ENCODE assay signal across 36 mouse cellular contexts in genomic region chr6:34872871-34873270, GRCm38 (mm10). TPM values are rescaled to one million over a fixed set of nuclear protein-coding genes. Genes with fewer than 3 reads are reported as not detected.
DNase-seq lines count a peak whose midpoint lies in the region; ATAC-seq and TF ChIP-seq lines count a peak whose summit lies in the region.
"Had no signal": no experiment of that assay in that cellular context is flagged by ENCODE, and none has a peak within 500 bp of the region (broad histone marks: within the 10 kb centered on the region; RNA-seq: fewer than 3 reads in every experiment).

No protein-coding gene starts in this region.

- TF ChIP-seq POLR2A in heart, adult 2 months (IDR thresholded peaks at IDR 0.05; ENCODE audit: insufficient read depth, low read depth, low read length), result no peak

- no peaks in the 10 kb centered on the region for H3K9me3 ChIP-seq in limb, embryonic 11.5 days (ENCODE audit: control insufficient read depth, low read length)
- no peaks in the 10 kb centered on the region for H3K9me3 ChIP-seq in limb, embryonic 10.5 days (replicated peaks)
- H3K9me3 ChIP-seq in midbrain, embryonic 10.5 days (replicated peaks), result no peaks in the 10 kb centered on the region
- H3K9me3 ChIP-seq in midbrain, embryonic 15.5 days, result no peaks in the 10 kb centered on the region
- H3K9me3 ChIP-seq: embryonic facial prominence, embryonic 10.5 days; heart, embryonic 15.5 days; neural tube, embryonic 13.5 days had no signal

- no peak for TF ChIP-seq EP300 in heart, adult 2 months (IDR thresholded peaks at IDR 0.05; ENCODE audit: insufficient read depth, low read depth, low read length)

- peaks cover 50% of the 10 kb centered on the region for H3K4me1 ChIP-seq in heart, adult 2 months (ENCODE audit: control insufficient read depth, insufficient read depth, low read length)
- peaks cover 6% of the 10 kb centered on the region for H3K4me1 ChIP-seq in limb, embryonic 11.5 days (ENCODE audit: control insufficient read depth, insufficient read depth, low read length)
- H3K4me1 ChIP-seq in limb, embryonic 10.5 days, result peaks cover 15% of the 10 kb centered on the region
- peaks cover 28% of the 10 kb centered on the region for H3K4me1 ChIP-seq in midbrain, embryonic 10.5 days
- peaks cover 14% of the 10 kb centered on the region for H3K4me1 ChIP-seq in midbrain, embryonic 15.5 days

- no peak overlapping the region for H3K4me3 ChIP-seq in heart, adult 2 months
- no peak overlapping the region for H3K4me3 ChIP-seq in limb, embryonic 11.5 days (ENCODE audit: low read depth, low read length)
- no peak overlapping the region for H3K4me3 ChIP-seq in limb, embryonic 10.5 days
- H3K4me3 ChIP-seq in midbrain, embryonic 10.5 days, result no peak overlapping the region
- H3K4me3 ChIP-seq in midbrain, embryonic 15.5 days, result no peak overlapping the region
- H3K4me3 ChIP-seq: embryonic facial prominence, embryonic 10.5 days; heart, embryonic 15.5 days; myocyte; neural tube, embryonic 13.5 days had no signal

- H3K27ac ChIP-seq in heart, adult 2 months, result peak overlapping the region; percentile 99
- H3K27ac ChIP-seq in limb, embryonic 11.5 days (replicated peaks; ENCODE audit: low read depth, low read length), result no peak overlapping the region
- H3K27ac ChIP-seq in limb, embryonic 10.5 days, result no peak overlapping the region
- H3K27ac ChIP-seq in midbrain, embryonic 10.5 days (replicated peaks), result no peak overlapping the region
- H3K27ac ChIP-seq in midbrain, embryonic 15.5 days, result no peak overlapping the region
- H3K27ac ChIP-seq: embryonic facial prominence, embryonic 10.5 days; hindbrain, postnatal 0 days; neural tube, embryonic 13.5 days had no signal

- DNase-seq in heart, adult 2 months, result no peak
- no peak for DNase-seq in heart, postnatal 14 days
- peak; percentile 17 for DNase-seq in limb, embryonic 11.5 days (ENCODE audit: low spot score)
- no peak for DNase-seq in limb, embryonic 10.5 days (ENCODE audit: low spot score)
- peak; percentile 11 for DNase-seq in midbrain, embryonic 10.5 days (ENCODE audit: low spot score)
- no peak for DNase-seq in yolk sac, embryonic 10.5 days (ENCODE audit: low spot score)
- DNase-seq: adrenal gland, adult 2 months; cerebellum, adult 11-12 months; cerebellum, postnatal 10 days; forebrain, postnatal 0 days; kidney, adult 11 months; left cerebral cortex, postnatal 4 days; lung, postnatal 14 days; right cerebral cortex, postnatal 4 days; thymus, adult 18-20 months; thymus, postnatal 36 days had no signal

- H3K9ac ChIP-seq in heart, adult 2 months (ENCODE audit: low read depth, low read length), result peak overlapping the region; percentile 13; the same call in 1 of the 2 replicates
- no peak overlapping the region for H3K9ac ChIP-seq in limb, embryonic 11.5 days (ENCODE audit: low read length)
- H3K9ac ChIP-seq in midbrain, embryonic 15.5 days, result no peak overlapping the region
- H3K9ac ChIP-seq: forebrain, postnatal 0 days; heart, embryonic 15.5 days; neural tube, embryonic 13.5 days had no signal

- H3K79me2 ChIP-seq in heart, adult 2 months (replicated peaks; ENCODE audit: control insufficient read depth, insufficient read depth, low read length), result no peaks in the 10 kb centered on the region

- no peak for ATAC-seq in limb, embryonic 11.5 days (ENCODE audit: insufficient number of reproducible peaks, low FRiP score, low TSS enrichment, low read depth)
- ATAC-seq in midbrain, embryonic 15.5 days (replicated peaks), result no peak
- ATAC-seq: forebrain, postnatal 0 days; hindbrain, postnatal 0 days; midbrain, embryonic 16.5 days had no signal

- no peak overlapping the region for H3K4me2 ChIP-seq in limb, embryonic 11.5 days (ENCODE audit: low read depth, severe bottlenecking)
- no peak overlapping the region for H3K4me2 ChIP-seq in midbrain, embryonic 15.5 days
- H3K4me2 ChIP-seq: heart, embryonic 15.5 days; neural tube, embryonic 13.5 days had no signal

- no peaks in the 10 kb centered on the region for H3K27me3 ChIP-seq in heart, adult 2 months (ENCODE audit: control insufficient read depth, insufficient read depth, low read length)
- H3K27me3 ChIP-seq in limb, embryonic 11.5 days (ENCODE audit: control insufficient read depth, insufficient read depth, low read length), result no peaks in the 10 kb centered on the region
- H3K27me3 ChIP-seq in limb, embryonic 10.5 days (ENCODE audit: low read depth, poor library complexity, severe bottlenecking), result no peaks in the 10 kb centered on the region
- H3K27me3 ChIP-seq in midbrain, embryonic 10.5 days (ENCODE audit: low read depth, poor library complexity, severe bottlenecking), result no peaks in the 10 kb centered on the region
- no peaks in the 10 kb centered on the region for H3K27me3 ChIP-seq in midbrain, embryonic 15.5 days (replicated peaks)
- H3K27me3 ChIP-seq: heart, embryonic 15.5 days; neural tube, embryonic 13.5 days had no signal

- intact Hi-C loops in heart, adult 2 months (cut with DNase I), result no loop called here
- intact Hi-C loops in heart, postnatal 14 days (cut with DNase I), result no loop called here

- WGBS in heart, adult 2 months, result 44% methylated on average over 10 of the region's 10 CpGs
- 94% methylated on average over 10 of the region's 10 CpGs for WGBS in limb, embryonic 11.5 days
- 88% methylated on average over 10 of the region's 10 CpGs for WGBS in limb, embryonic 10.5 days
- 85% methylated on average over 10 of the region's 10 CpGs for WGBS in midbrain, embryonic 10.5 days
- 87% methylated on average over 10 of the region's 10 CpGs for WGBS in midbrain, embryonic 15.5 days

- peaks cover 17% of the 10 kb centered on the region for H3K36me3 ChIP-seq in heart, adult 2 months (ENCODE audit: control insufficient read depth, insufficient read depth, low read length)
- no peaks in the 10 kb centered on the region; the same call in 1 of the 2 replicates for H3K36me3 ChIP-seq in limb, embryonic 11.5 days (ENCODE audit: control insufficient read depth, insufficient read depth, low read length)
- peaks cover 36% of the 10 kb centered on the region for H3K36me3 ChIP-seq in limb, embryonic 10.5 days
- peaks cover 22% of the 10 kb centered on the region for H3K36me3 ChIP-seq in midbrain, embryonic 10.5 days
- H3K36me3 ChIP-seq in midbrain, embryonic 15.5 days (replicated peaks), result no peaks in the 10 kb centered on the region
- H3K36me3 ChIP-seq: heart, embryonic 15.5 days; neural tube, embryonic 13.5 days had no signal

- no peak for TF ChIP-seq CTCF in heart, adult 2 months (IDR thresholded peaks at IDR 0.05)

RNA-seq across cellular contexts. Expression of gene Cyren, which starts 5.0 kb away (rescaled TPM):
- total RNA-seq in heart, adult 2 months (2021), result 1 to 10 TPM; 3.5 to 5.5 TPM
- polyA plus RNA-seq in heart, adult 2 months (2012; rRNA removed), result 5.8 and 6.2 TPM in 2 replicates
- 1 to 10 TPM; 5.9 to 7.1 TPM for total RNA-seq in heart, postnatal 14 days (2021)
- 15.0 and 15.2 TPM in 2 replicates for polyA plus RNA-seq in limb, embryonic 11.5 days (2014; fragmentation: Nextera tagmentation; extraction: Ambion mirVana)
- 19.6 and 20.1 TPM in 2 replicates for polyA plus RNA-seq in limb, embryonic 10.5 days (2016; fragmentation: Nextera tagmentation; extraction: Ambion mirVana)
- 17.0 and 17.7 TPM in 2 replicates for polyA plus RNA-seq in midbrain, embryonic 10.5 days (2016; fragmentation: Nextera tagmentation; extraction: Ambion mirVana)
- 10.6 and 11.3 TPM in 2 replicates for polyA plus RNA-seq in midbrain, embryonic 15.5 days (2015; fragmentation: Nextera tagmentation; extraction: Ambion mirVana)

RNA-seq across cellular contexts. Expression of gene Tmem140, which starts 9.9 kb away (rescaled TPM):
- 10 to 100 TPM; 22.9 TPM for total RNA-seq in heart, adult 2 months (2021)
- polyA plus RNA-seq in heart, adult 2 months (2012; rRNA removed), result 18.2 and 23.5 TPM in 2 replicates
- total RNA-seq in heart, postnatal 14 days (2021), result 10 to 100 TPM; 19.4 to 28.1 TPM
- 1.3 and 1.6 TPM in 2 replicates for polyA plus RNA-seq in limb, embryonic 11.5 days (2014; fragmentation: Nextera tagmentation; extraction: Ambion mirVana)
- 2.3 and 2.7 TPM in 2 replicates for polyA plus RNA-seq in limb, embryonic 10.5 days (2016; fragmentation: Nextera tagmentation; extraction: Ambion mirVana)
- 1.9 and 2.1 TPM in 2 replicates for polyA plus RNA-seq in midbrain, embryonic 10.5 days (2016; fragmentation: Nextera tagmentation; extraction: Ambion mirVana)
- polyA plus RNA-seq in midbrain, embryonic 15.5 days (2015; fragmentation: Nextera tagmentation; extraction: Ambion mirVana), result 1.5 and 1.9 TPM in 2 replicates

RNA-seq across cellular contexts. Expression of gene Wdr91, which starts 37.8 kb away (rescaled TPM):
- 10 to 100 TPM; 12.7 to 13.4 TPM for total RNA-seq in heart, adult 2 months (2021)
- 8.1 and 13.3 TPM in 2 replicates for polyA plus RNA-seq in heart, adult 2 months (2012; rRNA removed)
- 10 to 100 TPM; 13.3 to 15.9 TPM for total RNA-seq in heart, postnatal 14 days (2021)
- 10.3 and 10.9 TPM in 2 replicates for polyA plus RNA-seq in limb, embryonic 11.5 days (2014; fragmentation: Nextera tagmentation; extraction: Ambion mirVana)
- polyA plus RNA-seq in limb, embryonic 10.5 days (2016; fragmentation: Nextera tagmentation; extraction: Ambion mirVana), result 9.6 and 13.0 TPM in 2 replicates
- 11.4 and 13.0 TPM in 2 replicates for polyA plus RNA-seq in midbrain, embryonic 10.5 days (2016; fragmentation: Nextera tagmentation; extraction: Ambion mirVana)
- 15.5 and 16.1 TPM in 2 replicates for polyA plus RNA-seq in midbrain, embryonic 15.5 days (2015; fragmentation: Nextera tagmentation; extraction: Ambion mirVana)

RNA-seq across cellular contexts. Expression of gene Stra8, which starts 47.1 kb away (rescaled TPM):
- total RNA-seq in heart, adult 2 months (2021), result not detected
- not detected in 2 replicates for polyA plus RNA-seq in heart, adult 2 months (2012; rRNA removed)
- not detected for total RNA-seq in heart, postnatal 14 days (2021)
- polyA plus RNA-seq in limb, embryonic 11.5 days (2014; fragmentation: Nextera tagmentation; extraction: Ambion mirVana), result not detected in 2 replicates
- polyA plus RNA-seq in limb, embryonic 10.5 days (2016; fragmentation: Nextera tagmentation; extraction: Ambion mirVana), result not detected in 2 replicates
- polyA plus RNA-seq in midbrain, embryonic 10.5 days (2016; fragmentation: Nextera tagmentation; extraction: Ambion mirVana), result not detected in 2 replicates
- not detected in 2 replicates for polyA plus RNA-seq in midbrain, embryonic 15.5 days (2015; fragmentation: Nextera tagmentation; extraction: Ambion mirVana)
- total RNA-seq: adrenal gland, adult 2 months; adrenal gland, postnatal 4 days; forebrain, postnatal 0 days; hindbrain, postnatal 0 days; layer of hippocampus, adult 18-20 months; layer of hippocampus, postnatal 14 days; left cerebral cortex, adult 8-10 months; left cerebral cortex, postnatal 4 days; megakaryocyte-erythroid progenitor cell, adult 5-6 weeks; MEL had no signal
- polyA plus RNA-seq: adrenal gland, adult 2 months; C2C12; cortical plate, adult 2 months; forebrain, postnatal 0 days; gonadal fat pad, adult 2 months; heart, embryonic 15.5 days; hindbrain, embryonic 11.5 days; hindbrain, postnatal 0 days; kidney, postnatal 0 days; liver, embryonic 16.5 days; midbrain, embryonic 16.5 days; myocyte; neural tube, embryonic 13.5 days; stomach, embryonic 14.5 days had no signal

Comparison
In these comparisons a context has a peak if more than half of its experiments do, and no peak if none do; other contexts are left out.
1. DNase-seq: peak in limb, embryonic 11.5 days (single experiment) and midbrain, embryonic 10.5 days (single experiment); none in heart, adult 2 months (0 of 2), heart, postnatal 14 days (0 of 2), limb, embryonic 10.5 days (single experiment) and yolk sac, embryonic 10.5 days (single experiment).